Mouse (Mus musculus) hindbrain, embryonic 15.5 days (tissue): ENCODE data around the gene AC140267.1. TPM values are rescaled to one million over a fixed set of nuclear protein-coding genes. Genes with fewer than 3 reads are reported as not detected.

ENCODE experiments used
- ATAC-seq: fragments of 200-750 bp; cut with Nextera tagmentation; 2 replicates; pipeline ENCODE4 v1.8.0; 2017; ENCODE audit warnings: low read depth, moderate number of reproducible peaks, moderate TSS enrichment; ENCODE audit not compliant: low FRiP score
- H3K27ac ChIP-seq: fragments of 300-500 bp; sonication (generic); replicated peaks from 2 replicates; pipeline ENCODE4 v1.5.1; 2015; ENCODE audit warnings: mild to moderate bottlenecking, inconsistent platforms
- H3K27me3 ChIP-seq: fragments of 300-500 bp; sonication (generic); 2 replicates; pipeline ENCODE4 v1.6.1; 2015; ENCODE audit warnings: control low read depth, inconsistent platforms
- H3K36me3 ChIP-seq: fragments of 300-500 bp; sonication (generic); 2 replicates; pipeline ENCODE4 v1.6.1; 2015; ENCODE audit warnings: control low read depth, inconsistent platforms
- H3K4me1 ChIP-seq: fragments of 300-500 bp; sonication (generic); replicated peaks from 2 replicates; pipeline ENCODE4 v1.6.1; 2015; ENCODE audit warnings: control low read depth, inconsistent platforms
- H3K4me2 ChIP-seq: fragments of 300-500 bp; sonication (generic); 2 replicates; pipeline ENCODE4 v1.6.1; 2015; ENCODE audit warnings: moderate library complexity, mild to moderate bottlenecking, inconsistent platforms
- H3K4me3 ChIP-seq: fragments of 300-500 bp; sonication (generic); 2 replicates; pipeline ENCODE4 v1.5.1; 2015; ENCODE audit warnings: mild to moderate bottlenecking, inconsistent platforms
- H3K9ac ChIP-seq: fragments of 300-500 bp; sonication (generic); 2 replicates; pipeline ENCODE4 v1.6.1; 2015; ENCODE audit warnings: inconsistent platforms
- H3K9me3 ChIP-seq: fragments of 300-500 bp; sonication (generic); 2 replicates; pipeline ENCODE4 v1.6.1; 2016; ENCODE audit warnings: control low read depth, inconsistent platforms
- WGBS: fragments of 180-500 bp; shearing (Covaris S2); methylation state at CpG from one replicate; pipeline ENCODE4 v1.1.7; 2015; 5-methylcytosine and 5-hydroxymethylcytosine counted together
- polyA plus RNA-seq: library from polyadenylated mRNA; unstranded; fragments of >200 nt; fragmentation: Nextera tagmentation; extraction: Ambion mirVana; gene quantifications from 2 replicates; pipeline ENCODE4 v1.2.1, GENCODE M21; 2015

Gene AC140267.1
- polyA plus RNA-seq, 1 experiment from 2014 or later = not detected

- WGBS = 63% methylated on average over 4 of the region's 4 CpGs
Observed at GRCm38 (mm10) chr15:80233053-80233452, 2.6 kb upstream of the AC140267.1 start.

GRCm38 (mm10) chr15:80233733-80234509, 1.7 kb upstream of the AC140267.1 start, which contains the start of gene Mief1:
Gene Mief1 (plus strand): TSS chr15:80234018.
- ATAC-seq = peak; percentile 97
- 0% methylated on average over 64 of the region's 67 CpGs for WGBS
- peaks cover 24% of the 10 kb centered on the region for H3K36me3 ChIP-seq
- peaks cover 16% of the 10 kb centered on the region for H3K4me1 ChIP-seq
- H3K27ac ChIP-seq = peak within 1 kb of the TSS; percentile 81
- H3K9ac ChIP-seq = peak within 1 kb of the TSS; percentile 81
- H3K27me3 ChIP-seq = no peaks in the 10 kb centered on the region
- peak within 1 kb of the TSS; percentile 84 for H3K4me2 ChIP-seq
- H3K4me3 ChIP-seq = peak within 1 kb of the TSS; percentile 73
- no peaks in the 10 kb centered on the region for H3K9me3 ChIP-seq

More at GRCm38 (mm10) chr15:80233053-80233452, 2.6 kb upstream of the AC140267.1 start:
- Histone ChIP-seq H3K9me3 (no peaks in the 10 kb centered on the region), H3K9ac (peak overlapping the region; percentile 35; the same call in 1 of the 2 replicates), H3K4me3 (no peak overlapping the region; the same call in 1 of the 2 replicates), H3K4me2 (peak overlapping the region; percentile 84), H3K4me1 (peaks cover 16% of the 10 kb centered on the region), H3K27ac (peak overlapping the region; percentile 81), H3K36me3 (peaks cover 15% of the 10 kb centered on the region), H3K27me3 (no peaks in the 10 kb centered on the region)
- ATAC-seq = no peak

GRCm38 (mm10) chr15:80248135-80248534, 12.5 kb downstream of the AC140267.1 start:
- no peak for ATAC-seq
- Histone ChIP-seq H3K9ac (no peak overlapping the region), H3K9me3 (no peaks in the 10 kb centered on the region), H3K4me1 (no peaks in the 10 kb centered on the region), H3K27me3 (no peaks in the 10 kb centered on the region), H3K36me3 (peaks cover 63% of the 10 kb centered on the region), H3K27ac (no peak overlapping the region), H3K4me3 (no peak overlapping the region), H3K4me2 (no peak overlapping the region)
- 99% methylated on average over 12 of the region's 12 CpGs for WGBS

- Histone ChIP-seq H3K4me2 (no peak overlapping the region), H3K36me3 (peaks cover 60% of the 10 kb centered on the region), H3K9ac (no peak overlapping the region), H3K27me3 (no peaks in the 10 kb centered on the region), H3K4me1 (peaks cover 2% of the 10 kb centered on the region), H3K27ac (no peak overlapping the region), H3K4me3 (no peak overlapping the region), H3K9me3 (no peaks in the 10 kb centered on the region)
- ATAC-seq = no peak
- 100% methylated on average over 1 of the region's 1 CpGs for WGBS
Observed at GRCm38 (mm10) chr15:80248596-80248995, 13.0 kb downstream of the AC140267.1 start.

GRCm38 (mm10) chr15:80249672-80250071, 14.0 kb downstream of the AC140267.1 start:
- peaks cover 55% of the 10 kb centered on the region for H3K36me3 ChIP-seq
- no peak overlapping the region for H3K9ac ChIP-seq
- no peak overlapping the region for H3K4me3 ChIP-seq
- no peak for ATAC-seq
- 97% methylated on average over 10 of the region's 10 CpGs for WGBS
- peaks cover 13% of the 10 kb centered on the region for H3K4me1 ChIP-seq
- no peaks in the 10 kb centered on the region for H3K27me3 ChIP-seq
- no peaks in the 10 kb centered on the region for H3K9me3 ChIP-seq
- H3K4me2 ChIP-seq = no peak overlapping the region
- H3K27ac ChIP-seq = no peak overlapping the region

- Histone ChIP-seq H3K4me1 (peaks cover 13% of the 10 kb centered on the region), H3K9me3 (no peaks in the 10 kb centered on the region), H3K9ac (no peak overlapping the region), H3K4me3 (no peak overlapping the region), H3K27me3 (no peaks in the 10 kb centered on the region), H3K27ac (no peak overlapping the region), H3K36me3 (peaks cover 53% of the 10 kb centered on the region), H3K4me2 (no peak overlapping the region)
- ATAC-seq = no peak
- 97% methylated on average over 6 of the region's 6 CpGs for WGBS
Observed at GRCm38 (mm10) chr15:80250586-80250985, 15.0 kb downstream of the AC140267.1 start.

- Histone ChIP-seq H3K36me3 (peaks cover 52% of the 10 kb centered on the region), H3K9me3 (no peaks in the 10 kb centered on the region), H3K27ac (peak overlapping the region; percentile 99), H3K4me2 (no peak overlapping the region), H3K4me1 (peaks cover 36% of the 10 kb centered on the region), H3K27me3 (no peaks in the 10 kb centered on the region), H3K4me3 (no peak overlapping the region), H3K9ac (no peak overlapping the region)
- 42% methylated on average over 2 of the region's 2 CpGs for WGBS
- ATAC-seq = no peak
Observed at GRCm38 (mm10) chr15:80253530-80253929, 17.9 kb downstream of the AC140267.1 start.

- H3K9ac ChIP-seq = peak overlapping the region; percentile 71
Observed at GRCm38 (mm10) chr15:80254207-80254606, 18.6 kb downstream of the AC140267.1 start.

GRCm38 (mm10) chr15:80254847-80255645, 19.4 kb downstream of the AC140267.1 start, which contains the start of gene Atf4:
Gene Atf4 (plus strand): TSS chr15:80255184.
- H3K27ac ChIP-seq = peak within 1 kb of the TSS; percentile 99
- H3K36me3 ChIP-seq = peaks cover 44% of the 10 kb centered on the region
- peak within 1 kb of the TSS; percentile 94 for H3K4me3 ChIP-seq
- WGBS = under 1% methylated on average over 57 of the region's 62 CpGs
- peaks cover 36% of the 10 kb centered on the region for H3K4me1 ChIP-seq
- H3K9ac ChIP-seq = peak within 1 kb of the TSS; percentile 100
- H3K27me3 ChIP-seq = no peaks in the 10 kb centered on the region
- H3K9me3 ChIP-seq = no peaks in the 10 kb centered on the region
- ATAC-seq = peak; percentile 97
- peak within 1 kb of the TSS; percentile 88 for H3K4me2 ChIP-seq

More at GRCm38 (mm10) chr15:80254207-80254606, 18.6 kb downstream of the AC140267.1 start:
- Histone ChIP-seq H3K4me1 (peaks cover 36% of the 10 kb centered on the region), H3K27me3 (no peaks in the 10 kb centered on the region), H3K36me3 (peaks cover 48% of the 10 kb centered on the region), H3K27ac (peak overlapping the region; percentile 99), H3K4me2 (peak overlapping the region; percentile 88), H3K4me3 (peak overlapping the region; percentile 94), H3K9me3 (no peaks in the 10 kb centered on the region)
- WGBS = 45% methylated on average over 6 of the region's 6 CpGs
- no peak for ATAC-seq

GRCm38 (mm10) chr15:80255646-80256121, 20.0 kb downstream of the AC140267.1 start:
- Histone ChIP-seq H3K27ac (peak overlapping the region; percentile 99), H3K9me3 (no peaks in the 10 kb centered on the region), H3K27me3 (no peaks in the 10 kb centered on the region), H3K4me3 (peak overlapping the region; percentile 94), H3K9ac (peak overlapping the region; percentile 100), H3K36me3 (peaks cover 38% of the 10 kb centered on the region), H3K4me1 (peaks cover 36% of the 10 kb centered on the region), H3K4me2 (peak overlapping the region; percentile 88)
- under 1% methylated on average over 51 of the region's 51 CpGs for WGBS
- ATAC-seq = peak; percentile 6

- Histone ChIP-seq H3K27me3 (no peaks in the 10 kb centered on the region), H3K9ac (peak overlapping the region; percentile 100), H3K36me3 (peaks cover 32% of the 10 kb centered on the region), H3K4me2 (peak overlapping the region; percentile 88), H3K4me1 (peaks cover 36% of the 10 kb centered on the region), H3K27ac (peak overlapping the region; percentile 99), H3K4me3 (peak overlapping the region; percentile 94), H3K9me3 (no peaks in the 10 kb centered on the region)
- WGBS = 7% methylated on average over 16 of the region's 16 CpGs
- no peak for ATAC-seq
Observed at GRCm38 (mm10) chr15:80256242-80256641, 20.6 kb downstream of the AC140267.1 start.
